Mouse (Mus musculus) cerebellum, postnatal 10 days (tissue): ENCODE data around the gene Tmem163.

Source experiments
- DNase-seq, 2 experiments: peaks; one replicate each; pipeline ENCODE4 v3.0.0; 2021; ENCODE audit warnings: mixed read lengths in 2 of 2

Gene Tmem163

GRCm38 (mm10) chr1:127496737-127497543 is 182.4 kb downstream of the Tmem163 start:
- peak; percentile 76 to 81 for DNase-seq

- peak; percentile 72 to 78 for DNase-seq
These were observed 192.2 kb downstream of the Tmem163 start for GRCm38 (mm10) chr1:127487161-127487560.

GRCm38 (mm10) chr1:127484826-127485225 is 194.5 kb downstream of the Tmem163 start:
- DNase-seq, result peak; percentile 69 to 84

GRCm38 (mm10) chr1:127484188-127484587 is 195.2 kb downstream of the Tmem163 start:
- peak in 1 of 2 experiments; percentile 33 for DNase-seq

GRCm38 (mm10) chr1:127482911-127483310 is 196.4 kb downstream of the Tmem163 start:
- DNase-seq, result no peak

- no peak for DNase-seq
These were observed 203.6 kb downstream of the Tmem163 start for GRCm38 (mm10) chr1:127475756-127476155.

GRCm38 (mm10) chr1:127470175-127470574 is 209.2 kb downstream of the Tmem163 start:
- no peak for DNase-seq

- no peak for DNase-seq
These were observed 212.1 kb downstream of the Tmem163 start for GRCm38 (mm10) chr1:127467238-127467637.

- peak; percentile 50 to 56 for DNase-seq
These were observed 214.1 kb downstream of the Tmem163 start for GRCm38 (mm10) chr1:127465292-127465691.

GRCm38 (mm10) chr1:127464041-127464440 is 215.3 kb downstream of the Tmem163 start:
- DNase-seq, result no peak

GRCm38 (mm10) chr1:127461017-127461416 is 218.3 kb downstream of the Tmem163 start:
- DNase-seq, result no peak

GRCm38 (mm10) chr1:127459576-127459975 is 219.8 kb downstream of the Tmem163 start:
- DNase-seq, result no peak

GRCm38 (mm10) chr1:127459015-127459451 is 220.3 kb downstream of the Tmem163 start:
- DNase-seq, result peak; percentile 83 to 89

- peak in 1 of 2 experiments; percentile 21 for DNase-seq
These were observed 226.0 kb downstream of the Tmem163 start for GRCm38 (mm10) chr1:127453397-127453796.

GRCm38 (mm10) chr1:127444836-127445485 is 234.4 kb downstream of the Tmem163 start:
- DNase-seq, result no peak

GRCm38 (mm10) chr1:127442880-127443877 is 236.2 kb downstream of the Tmem163 start:
- DNase-seq, result no peak

GRCm38 (mm10) chr1:127441736-127442135 is 237.6 kb downstream of the Tmem163 start:
- DNase-seq, result no peak

GRCm38 (mm10) chr1:127441007-127441406 is 238.3 kb downstream of the Tmem163 start:
- no peak for DNase-seq

- no peak for DNase-seq
These were observed 239.9 kb downstream of the Tmem163 start for GRCm38 (mm10) chr1:127439452-127439891.

GRCm38 (mm10) chr1:127437091-127437490 is 242.3 kb downstream of the Tmem163 start:
- no peak for DNase-seq
